ENCODE assay signal across 8 mouse cellular contexts in the genomic region with DNA sequence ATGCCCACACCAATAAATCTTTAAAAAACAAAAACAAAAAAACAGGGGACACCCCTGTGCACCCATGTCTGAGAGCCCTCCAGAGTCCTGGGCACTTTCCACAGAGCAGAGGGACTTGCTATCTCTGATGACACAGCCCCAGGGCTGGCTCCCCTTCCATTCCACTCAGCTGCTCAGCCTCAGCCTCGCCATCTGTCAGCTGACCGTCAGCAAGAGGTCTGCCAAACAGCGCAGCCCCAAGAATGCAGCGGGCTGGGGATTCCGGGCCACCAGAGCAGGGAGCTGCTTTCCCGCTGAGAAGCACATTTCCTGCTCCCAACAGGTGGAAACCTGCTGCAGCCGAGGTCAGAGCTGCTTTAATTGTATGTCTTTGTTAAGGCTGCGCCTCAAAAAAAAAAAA.
DNase-seq lines count a peak whose midpoint lies in the region; ATAC-seq lines count a peak whose summit lies in the region.

No protein-coding gene starts in this region.

- no peak for ATAC-seq in kidney, embryonic 15.5 days (replicated peaks; ENCODE audit: low FRiP score)
- no peak for ATAC-seq in embryonic facial prominence, embryonic 11.5 days (replicated peaks; ENCODE audit: insufficient number of reproducible peaks, low FRiP score, low TSS enrichment, low read depth)
- ATAC-seq in intestine, embryonic 15.5 days, result no peak

- intact Hi-C loops in heart, postnatal 10 days (cut with DNase I), result no loop called here

- peak overlapping the region; percentile 93 for H3K27ac ChIP-seq in kidney, embryonic 15.5 days
- H3K27ac ChIP-seq in embryonic facial prominence, embryonic 11.5 days (replicated peaks; ENCODE audit: low read depth, low read length), result no peak overlapping the region
- no peak overlapping the region for H3K27ac ChIP-seq in intestine, embryonic 15.5 days

- 10% methylated on average over 8 of the region's 8 CpGs for WGBS in kidney, embryonic 15.5 days
- 4% methylated on average over 8 of the region's 8 CpGs for WGBS in embryonic facial prominence, embryonic 11.5 days
- WGBS in intestine, embryonic 15.5 days, result 17% methylated on average over 8 of the region's 8 CpGs

- H3K9me3 ChIP-seq in kidney, embryonic 15.5 days (replicated peaks), result no peaks in the 10 kb centered on the region
- H3K9me3 ChIP-seq in embryonic facial prominence, embryonic 11.5 days (replicated peaks; ENCODE audit: control insufficient read depth, low read length), result no peaks in the 10 kb centered on the region
- H3K9me3 ChIP-seq in intestine, embryonic 15.5 days, result no peaks in the 10 kb centered on the region

- H3K36me3 ChIP-seq in kidney, embryonic 15.5 days, result no peaks in the 10 kb centered on the region
- no peaks in the 10 kb centered on the region for H3K36me3 ChIP-seq in embryonic facial prominence, embryonic 11.5 days (replicated peaks; ENCODE audit: control insufficient read depth, insufficient read depth, low read depth, low read length)
- H3K36me3 ChIP-seq in intestine, embryonic 15.5 days, result no peaks in the 10 kb centered on the region

- no peak overlapping the region for H3K9ac ChIP-seq in kidney, embryonic 15.5 days
- H3K9ac ChIP-seq in embryonic facial prominence, embryonic 11.5 days (replicated peaks; ENCODE audit: low read length), result no peak overlapping the region
- H3K9ac ChIP-seq in intestine, embryonic 15.5 days, result no peak overlapping the region

- no peak for DNase-seq in kidney, adult 18-20 months
- peak; percentile 60 for DNase-seq in embryonic facial prominence, embryonic 11.5 days (ENCODE audit: low spot score)
- peak; percentile 72 to 79 for DNase-seq in heart, postnatal 10 days
- peak; percentile 53 to 79 for DNase-seq in lung, postnatal 4 days
- no peak for DNase-seq in thymus, postnatal 25 days
- DNase-seq in right cerebral cortex, adult 2 months (ENCODE audit: low spot score in 2 of 2), result no peak

- peaks cover 9% of the 10 kb centered on the region for H3K27me3 ChIP-seq in kidney, embryonic 15.5 days
- no peaks in the 10 kb centered on the region for H3K27me3 ChIP-seq in embryonic facial prominence, embryonic 11.5 days (ENCODE audit: control insufficient read depth, insufficient read depth, low read length)
- H3K27me3 ChIP-seq in intestine, embryonic 15.5 days (replicated peaks), result peaks cover 7% of the 10 kb centered on the region; the same call in 1 of the 2 replicates

- H3K4me3 ChIP-seq in kidney, embryonic 15.5 days (replicated peaks), result no peak overlapping the region
- H3K4me3 ChIP-seq in embryonic facial prominence, embryonic 11.5 days (ENCODE audit: low read depth, low read length), result no peak overlapping the region
- H3K4me3 ChIP-seq in intestine, embryonic 15.5 days (replicated peaks), result no peak overlapping the region

- H3K4me1 ChIP-seq in kidney, embryonic 15.5 days, result peaks cover 92% of the 10 kb centered on the region
- H3K4me1 ChIP-seq in embryonic facial prominence, embryonic 11.5 days (ENCODE audit: control insufficient read depth, insufficient read depth, low read length), result peaks cover 15% of the 10 kb centered on the region
- H3K4me1 ChIP-seq in intestine, embryonic 15.5 days (replicated peaks), result peaks cover 30% of the 10 kb centered on the region

- H3K4me2 ChIP-seq in kidney, embryonic 15.5 days, result 0 out of 2 replicates have a peak overlapping the region, but pooled peaks have one; percentile 7
- no peak overlapping the region for H3K4me2 ChIP-seq in embryonic facial prominence, embryonic 11.5 days (ENCODE audit: low read depth, low read length)
- H3K4me2 ChIP-seq in intestine, embryonic 15.5 days (replicated peaks), result no peak overlapping the region

Comparison
In these comparisons a context has a peak if more than half of its experiments do, and no peak if none do; other contexts are left out.
1. DNase-seq: peak in embryonic facial prominence, embryonic 11.5 days (single experiment), heart, postnatal 10 days (2 of 2) and lung, postnatal 4 days (2 of 2); none in kidney, adult 18-20 months (single experiment), thymus, postnatal 25 days (single experiment) and right cerebral cortex, adult 2 months (0 of 2).